Mouse (Mus musculus) heart, postnatal 14 days (tissue): ENCODE measurements at regions not wholly inside any gene's neighbourhood (a gene's known extent, or its start where the extent isn't known, plus 50 kb on each side); places are given as distances from the start of the nearest gene placed in this dataset.
"Not testable (repeated sequence)": the region's sequence is repeated elsewhere in the genome, so short reads cannot be mapped to it uniquely, and the experiment has no call there.

Experiments
- DNase-seq, 2 experiments: peaks; one replicate each; pipeline ENCODE4 v3.0.0; 2021 to 2022
- intact Hi-C: fragments of 180-260 bp; cut with DNase I; formaldehyde crosslinking; loops from one replicate; pipeline ENCODE4 v1.15.1; 2025

DNA sequence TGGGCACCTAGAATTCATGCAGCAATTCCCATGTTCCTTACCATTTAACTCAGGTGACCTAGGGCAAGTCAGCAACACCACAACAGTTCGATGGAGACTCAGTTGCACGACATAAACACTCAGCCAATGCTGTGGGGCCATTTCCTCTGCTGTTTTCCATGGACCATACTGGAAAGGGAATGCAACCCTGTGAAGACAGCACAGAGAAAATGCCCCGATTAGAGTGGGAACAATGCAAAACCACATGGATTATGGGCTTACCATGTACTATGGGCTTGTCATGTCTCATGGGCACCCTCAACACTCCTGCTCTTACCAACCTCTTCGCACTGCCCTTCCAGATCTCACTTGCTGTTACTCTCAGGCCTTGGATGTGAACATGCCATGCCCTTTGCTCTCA, 207.6 kb downstream of the Snurf start:
- intact Hi-C loops, DNase-seq: not testable (repeated sequence)

DNA sequence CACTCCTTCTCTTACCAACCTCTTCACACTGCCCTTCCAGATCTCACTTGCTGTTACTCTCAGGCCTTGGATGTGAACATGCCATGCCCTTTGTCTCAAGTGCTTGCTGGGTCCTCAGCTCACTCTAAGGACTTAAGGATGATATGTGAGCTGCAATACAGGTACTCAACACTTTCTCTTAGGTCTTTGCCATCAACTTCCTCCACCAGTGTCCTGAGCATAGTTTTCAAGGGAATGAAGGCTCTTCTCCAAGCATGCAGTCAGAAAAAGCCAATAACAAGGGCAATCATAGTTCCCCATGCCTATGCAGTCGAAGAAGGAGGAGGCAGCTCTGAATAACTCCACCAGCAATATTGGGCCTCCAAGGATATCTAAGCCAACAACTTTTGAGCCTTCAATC, 235.1 kb downstream of the Snurf start:
- intact Hi-C loops = not testable (repeated sequence)
- peak; percentile 1 to 2 for DNase-seq

DNA sequence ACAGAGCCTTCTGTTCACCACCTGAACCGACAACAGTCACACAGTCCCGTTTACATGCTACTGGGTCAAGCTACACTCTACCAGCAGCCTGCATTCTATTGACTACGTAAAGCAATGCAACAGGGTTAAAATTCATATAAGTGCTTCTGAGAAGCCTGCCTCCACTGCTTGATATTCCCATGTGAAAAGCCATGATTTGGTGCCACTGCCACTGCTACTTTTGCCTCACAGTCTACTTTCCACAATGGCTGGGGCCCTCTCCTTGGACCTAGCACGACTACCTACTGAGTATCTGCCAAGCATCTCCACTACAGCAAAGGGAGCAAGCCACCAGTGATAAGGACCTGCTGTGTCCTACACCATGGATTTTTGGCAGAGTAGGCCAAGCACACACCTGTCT, 236.2 kb downstream of the Snurf start:
- peak; percentile 1 to 2 for DNase-seq
- intact Hi-C loops = not testable (repeated sequence)

DNA sequence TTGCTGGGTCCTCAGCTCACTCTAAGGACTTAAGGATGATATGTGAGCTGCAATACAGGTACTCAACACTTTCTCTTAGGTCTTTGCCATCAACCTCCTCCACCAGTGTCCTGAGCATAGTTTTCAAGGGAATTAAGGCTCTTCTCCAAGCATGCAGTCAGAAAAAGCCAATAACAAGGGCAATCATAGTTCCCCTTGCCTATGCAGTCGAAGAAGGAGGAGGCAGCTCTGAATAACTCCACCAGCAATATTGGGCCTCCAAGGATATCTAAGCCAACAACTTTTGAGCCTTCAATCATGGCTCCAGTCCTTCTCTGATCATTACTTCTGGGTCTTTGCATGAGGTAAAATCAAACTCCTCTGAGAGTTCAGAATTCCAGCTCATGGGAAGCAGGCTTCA, 237.5 kb downstream of the Snurf start:
- DNase-seq = peak; percentile 0 to 1
- intact Hi-C loops = not testable (repeated sequence)
